Mouse (Mus musculus): Measurements from ENCODE around the gene C2cd4c. TPM values are rescaled to one million over a fixed set of nuclear protein-coding genes. Genes with fewer than 3 reads are reported as not detected.

C2cd4c gene
- 0.46 and 0.52 TPM in 2 replicates for polyA plus RNA-seq (2014; fragmentation: Nextera tagmentation; extraction: Ambion mirVana)

GRCm38 (mm10) chr10:79613578-79614304, at the start of gene C2cd4c:
TSS of gene C2cd4c (minus strand) at chr10:79614025.
- Histone ChIP-seq H3K9ac (ENCODE audit: low read length) (peak within 1 kb of the TSS; percentile 61), H3K4me3 (ENCODE audit: low read depth, low read length) (peak within 1 kb of the TSS; percentile 51), H3K36me3 (ENCODE audit: control insufficient read depth, insufficient read depth, low read length) (no peaks in the 10 kb centered on the region), H3K4me2 (ENCODE audit: low read length) (peak within 1 kb of the TSS; percentile 93), H3K9me3 (replicated peaks; ENCODE audit: control insufficient read depth, low read length) (no peaks in the 10 kb centered on the region), H3K27ac (ENCODE audit: low read depth, low read length) (no peak within 1 kb of the TSS), H3K4me1 (ENCODE audit: control insufficient read depth, insufficient read depth, low read length) (peaks cover 20% of the 10 kb centered on the region), H3K27me3 (replicated peaks; ENCODE audit: control insufficient read depth, insufficient read depth, low read length) (peaks cover 27% of the 10 kb centered on the region)
- DNase-seq (ENCODE audit: low spot score) (peak; percentile 81), ATAC-seq (peak; percentile 81)
- WGBS: 1% methylated on average over 60 of the region's 60 CpGs

GRCm38 (mm10) chr10:79661861-79662260, 48.0 kb upstream of the C2cd4c start:
- Histone ChIP-seq H3K9me3 (replicated peaks; ENCODE audit: control insufficient read depth, low read length) (no peaks in the 10 kb centered on the region), H3K4me3 (ENCODE audit: low read depth, low read length) (no peak overlapping the region), H3K27ac (ENCODE audit: low read depth, low read length) (no peak overlapping the region), H3K4me2 (ENCODE audit: low read length) (no peak overlapping the region), H3K36me3 (ENCODE audit: control insufficient read depth, insufficient read depth, low read length) (no peaks in the 10 kb centered on the region), H3K9ac (ENCODE audit: low read length) (no peak overlapping the region), H3K4me1 (ENCODE audit: control insufficient read depth, insufficient read depth, low read length) (no peaks in the 10 kb centered on the region), H3K27me3 (replicated peaks; ENCODE audit: control insufficient read depth, insufficient read depth, low read length) (no peaks in the 10 kb centered on the region)
- DNase-seq (ENCODE audit: low spot score) (no peak), ATAC-seq (no peak)
- WGBS: 53% methylated on average over 3 of the region's 3 CpGs

GRCm38 (mm10) chr10:79660298-79660697, 46.5 kb upstream of the C2cd4c start:
- Histone ChIP-seq H3K27ac (ENCODE audit: low read depth, low read length) (no peak overlapping the region), H3K9ac (ENCODE audit: low read length) (no peak overlapping the region), H3K9me3 (replicated peaks; ENCODE audit: control insufficient read depth, low read length) (no peaks in the 10 kb centered on the region), H3K4me3 (ENCODE audit: low read depth, low read length) (no peak overlapping the region), H3K4me1 (ENCODE audit: control insufficient read depth, insufficient read depth, low read length) (no peaks in the 10 kb centered on the region), H3K36me3 (ENCODE audit: control insufficient read depth, insufficient read depth, low read length) (no peaks in the 10 kb centered on the region), H3K4me2 (ENCODE audit: low read length) (no peak overlapping the region), H3K27me3 (replicated peaks; ENCODE audit: control insufficient read depth, insufficient read depth, low read length) (no peaks in the 10 kb centered on the region)
- DNase-seq (ENCODE audit: low spot score) (no peak), ATAC-seq (no peak)
- 74% methylated on average over 2 of the region's 2 CpGs for WGBS

DNA sequence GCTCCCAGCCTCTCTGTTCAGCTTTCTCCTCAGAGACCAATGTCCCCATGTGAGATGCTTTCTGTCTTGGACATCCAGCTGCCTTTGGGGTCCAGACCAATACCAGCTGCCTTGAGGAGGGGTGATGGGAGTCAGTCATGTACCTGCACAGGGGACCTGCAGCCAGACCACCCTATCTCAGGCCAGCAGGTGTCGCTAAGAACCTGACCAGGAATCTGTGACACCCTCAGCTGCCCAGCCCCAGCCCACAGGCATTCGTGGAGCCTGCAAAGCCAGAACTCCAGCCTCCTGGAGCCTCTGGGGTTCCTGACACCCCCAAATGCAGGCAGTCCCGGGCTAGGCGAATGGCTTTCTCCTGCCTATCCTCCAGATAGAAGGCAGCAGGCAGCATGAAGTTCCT, 45.0 kb upstream of the C2cd4c start:
- 25% methylated on average over 4 of the region's 4 CpGs for WGBS
- no peaks in the 10 kb centered on the region for H3K9me3 ChIP-seq (replicated peaks; ENCODE audit: control insufficient read depth, low read length)

GRCm38 (mm10) chr10:79654946-79655395, 41.1 kb upstream of the C2cd4c start:
- H3K9ac ChIP-seq (ENCODE audit: low read length): no peak overlapping the region
- H3K4me2 ChIP-seq (ENCODE audit: low read length): no peak overlapping the region
- ATAC-seq: peak; percentile 82; the same call in 1 of the 2 replicates
- no peak overlapping the region for H3K4me3 ChIP-seq (ENCODE audit: low read depth, low read length)
- no peaks in the 10 kb centered on the region for H3K27me3 ChIP-seq (replicated peaks; ENCODE audit: control insufficient read depth, insufficient read depth, low read length)
- H3K4me1 ChIP-seq (ENCODE audit: control insufficient read depth, insufficient read depth, low read length): no peaks in the 10 kb centered on the region
- peak overlapping the region; percentile 68; the same call in 1 of the 2 replicates for H3K27ac ChIP-seq (ENCODE audit: low read depth, low read length)
- no peaks in the 10 kb centered on the region for H3K36me3 ChIP-seq (ENCODE audit: control insufficient read depth, insufficient read depth, low read length)
- 16% methylated on average over 1 of the region's 1 CpGs for WGBS
- peak; percentile 65 for DNase-seq (ENCODE audit: low spot score)
- H3K9me3 ChIP-seq (replicated peaks; ENCODE audit: control insufficient read depth, low read length): no peaks in the 10 kb centered on the region

More for the DNA sequence above, 45.0 kb upstream of the C2cd4c start:
- Histone ChIP-seq H3K27me3 (replicated peaks; ENCODE audit: control insufficient read depth, insufficient read depth, low read length) (no peaks in the 10 kb centered on the region), H3K27ac (ENCODE audit: low read depth, low read length) (no peak overlapping the region), H3K9ac (ENCODE audit: low read length) (no peak overlapping the region), H3K4me3 (ENCODE audit: low read depth, low read length) (no peak overlapping the region), H3K4me1 (ENCODE audit: control insufficient read depth, insufficient read depth, low read length) (no peaks in the 10 kb centered on the region), H3K4me2 (ENCODE audit: low read length) (no peak overlapping the region), H3K36me3 (ENCODE audit: control insufficient read depth, insufficient read depth, low read length) (no peaks in the 10 kb centered on the region)
- ATAC-seq (no peak), DNase-seq (ENCODE audit: low spot score) (no peak)

DNA sequence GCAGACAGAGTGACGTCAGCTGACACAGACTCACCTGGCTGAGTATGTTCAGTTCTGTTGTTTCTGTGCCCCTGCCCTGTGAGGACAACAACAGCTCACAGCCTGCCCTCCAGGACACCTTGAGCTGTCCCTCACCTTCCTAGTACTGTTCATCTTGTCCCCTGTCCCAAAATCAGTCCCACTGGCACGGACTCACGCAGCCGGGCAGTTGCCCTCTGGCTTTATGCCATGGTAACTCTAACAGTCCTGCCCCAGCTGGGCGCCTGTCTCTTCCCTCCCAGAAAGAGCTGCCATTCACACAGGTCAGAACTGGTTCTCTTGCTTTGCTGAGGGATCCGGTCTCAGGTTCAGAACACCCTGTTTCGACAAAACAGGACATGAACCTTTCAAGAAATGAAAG, 39.0 kb upstream of the C2cd4c start:
- H3K9ac ChIP-seq (ENCODE audit: low read length): no peak overlapping the region
- ATAC-seq (no peak), DNase-seq (ENCODE audit: low spot score) (no peak)
- no peak overlapping the region for H3K4me3 ChIP-seq (ENCODE audit: low read depth, low read length)
- WGBS: 89% methylated on average over 7 of the region's 7 CpGs
- H3K27ac ChIP-seq (ENCODE audit: low read depth, low read length): no peak overlapping the region
- H3K4me1 ChIP-seq (ENCODE audit: control insufficient read depth, insufficient read depth, low read length): no peaks in the 10 kb centered on the region
- H3K4me2 ChIP-seq (ENCODE audit: low read length): no peak overlapping the region
- no peaks in the 10 kb centered on the region for H3K36me3 ChIP-seq (ENCODE audit: control insufficient read depth, insufficient read depth, low read length)
- H3K9me3 ChIP-seq (replicated peaks; ENCODE audit: control insufficient read depth, low read length): no peaks in the 10 kb centered on the region
- no peaks in the 10 kb centered on the region for H3K27me3 ChIP-seq (replicated peaks; ENCODE audit: control insufficient read depth, insufficient read depth, low read length)

- H3K36me3 ChIP-seq (ENCODE audit: control insufficient read depth, insufficient read depth, low read length): no peaks in the 10 kb centered on the region
- H3K27me3 ChIP-seq (replicated peaks; ENCODE audit: control insufficient read depth, insufficient read depth, low read length): no peaks in the 10 kb centered on the region
- no peak overlapping the region for H3K9ac ChIP-seq (ENCODE audit: low read length)
- H3K4me3 ChIP-seq (ENCODE audit: low read depth, low read length): no peak overlapping the region
- ATAC-seq (peak; percentile 83), DNase-seq (ENCODE audit: low spot score) (peak; percentile 89)
- H3K27ac ChIP-seq (ENCODE audit: low read depth, low read length): no peak overlapping the region
- H3K9me3 ChIP-seq (replicated peaks; ENCODE audit: control insufficient read depth, low read length): no peaks in the 10 kb centered on the region
- WGBS: 31% methylated on average over 7 of the region's 7 CpGs
- no peaks in the 10 kb centered on the region for H3K4me1 ChIP-seq (ENCODE audit: control insufficient read depth, insufficient read depth, low read length)
- no peak overlapping the region for H3K4me2 ChIP-seq (ENCODE audit: low read length)
Measured at GRCm38 (mm10) chr10:79649070-79649751, 35.4 kb upstream of the C2cd4c start.

- Histone ChIP-seq H3K4me1 (ENCODE audit: control insufficient read depth, insufficient read depth, low read length) (no peaks in the 10 kb centered on the region), H3K9ac (ENCODE audit: low read length) (no peak within 1 kb of the TSS), H3K27ac (ENCODE audit: low read depth, low read length) (no peak within 1 kb of the TSS), H3K4me3 (ENCODE audit: low read depth, low read length) (no peak within 1 kb of the TSS), H3K27me3 (replicated peaks; ENCODE audit: control insufficient read depth, insufficient read depth, low read length) (no peaks in the 10 kb centered on the region), H3K36me3 (ENCODE audit: control insufficient read depth, insufficient read depth, low read length) (no peaks in the 10 kb centered on the region), H3K4me2 (ENCODE audit: low read length) (no peak within 1 kb of the TSS), H3K9me3 (replicated peaks; ENCODE audit: control insufficient read depth, low read length) (no peaks in the 10 kb centered on the region)
- 77% methylated on average over 8 of the region's 8 CpGs for WGBS
- ATAC-seq: no peak
- no peak for DNase-seq (ENCODE audit: low spot score)
Measured at GRCm38 (mm10) chr10:79645711-79646110, 31.9 kb upstream of the C2cd4c start, which contains the start of gene Odf3l2. TSS of gene Odf3l2 (minus strand) at chr10:79645738.
